In genomic region chr13:109211941-109212487, GRCm38 (mm10) we compare ENCODE assay signal across 8 mouse cellular contexts.
A peak's percentile ranks its signal among the peaks of the same experiment; 100 is the strongest.
DNase-seq lines count a peak whose midpoint lies in the region; ATAC-seq and TF ChIP-seq lines count a peak whose summit lies in the region.
"Had no signal": no experiment of that assay in that cellular context is flagged by ENCODE, and none has a peak within 500 bp of the region (broad histone marks: within the 10 kb centered on the region; RNA-seq: fewer than 3 reads in every experiment).

No protein-coding gene starts in this region.

- H3K9me3 ChIP-seq in ES-Bruce4 (replicated peaks; ENCODE audit: control insufficient read depth, insufficient read depth, low read length, poor library complexity, severe bottlenecking) = no peaks in the 10 kb centered on the region
- no peaks in the 10 kb centered on the region for H3K9me3 ChIP-seq in liver, embryonic 13.5 days (replicated peaks)

- TF ChIP-seq POLR2A in kidney, adult 2 months (IDR thresholded peaks at IDR 0.05; ENCODE audit: low read depth, low read length) = no peak
- TF ChIP-seq POLR2A in ES-Bruce4 (IDR thresholded peaks at IDR 0.05; ENCODE audit: insufficient read depth, low read length) = no peak

- H3K36me3 ChIP-seq in kidney, adult 2 months (ENCODE audit: control insufficient read depth, insufficient read depth, low read length) = no peaks in the 10 kb centered on the region
- H3K36me3 ChIP-seq in ES-Bruce4 (ENCODE audit: control insufficient read depth, insufficient read depth, low read length, poor library complexity, severe bottlenecking) = no peaks in the 10 kb centered on the region
- H3K36me3 ChIP-seq in liver, embryonic 13.5 days = no peaks in the 10 kb centered on the region

- H3K4me3 ChIP-seq in kidney, adult 2 months (ENCODE audit: insufficient read depth, low read depth, low read length) = peak overlapping the region; percentile 14; the same call in 1 of the 2 replicates
- 0 out of 2 replicates have a peak overlapping the region, but pooled peaks have one; percentile 4 for H3K4me3 ChIP-seq in ES-Bruce4 (ENCODE audit: low read depth, low read length)
- peak overlapping the region; percentile 37 for H3K4me3 ChIP-seq in brown adipose tissue, adult 24 weeks (ENCODE audit: insufficient read depth, low read depth, low read length)
- H3K4me3 ChIP-seq in liver, embryonic 13.5 days (replicated peaks) = peak overlapping the region; percentile 21

- no peak for DNase-seq in kidney, adult 2 months
- no peak for DNase-seq in kidney, postnatal 14 days
- no peak for DNase-seq in liver, embryonic 13.5 days
- no peak for DNase-seq in urinary bladder, postnatal 10 days (ENCODE audit: low spot score)
- no peak for DNase-seq in cerebellum, postnatal 4 days (ENCODE audit: low spot score in 2 of 2)
- DNase-seq: thymus, postnatal 25 days had no signal

- no peak for ATAC-seq in liver, embryonic 13.5 days (ENCODE audit: low read depth)

- H3K27me3 ChIP-seq in kidney, adult 2 months (replicated peaks; ENCODE audit: control insufficient read depth, insufficient read depth, low read length) = no peaks in the 10 kb centered on the region
- no peaks in the 10 kb centered on the region; the same call in 1 of the 2 replicates for H3K27me3 ChIP-seq in ES-Bruce4 (ENCODE audit: control insufficient read depth, insufficient read depth, low read length, poor library complexity, severe bottlenecking)
- peaks cover 6% of the 10 kb centered on the region for H3K27me3 ChIP-seq in liver, embryonic 13.5 days

- peak overlapping the region; percentile 50 for H3K4me2 ChIP-seq in liver, embryonic 13.5 days

- WGBS in kidney, adult 2 months = 41% methylated on average over 16 of the region's 16 CpGs
- 14% methylated on average over 16 of the region's 16 CpGs for WGBS in liver, embryonic 13.5 days (ENCODE audit: insufficient replicate concordance)

- no peak overlapping the region for H3K9ac ChIP-seq in ES-Bruce4 (ENCODE audit: low read depth, poor library complexity, severe bottlenecking)
- H3K9ac ChIP-seq in liver, embryonic 13.5 days = no peak overlapping the region

- no peak for TF ChIP-seq EP300 in ES-Bruce4 (IDR thresholded peaks at IDR 0.05; ENCODE audit: insufficient read depth, low read depth, low read length)

- no peak for TF ChIP-seq CTCF in kidney, adult 2 months (conservative IDR thresholded peaks at IDR 0.05; ENCODE audit: insufficient read depth, insufficient read length, low read depth, low read length)
- TF ChIP-seq CTCF in ES-Bruce4 (IDR thresholded peaks at IDR 0.05; ENCODE audit: low read depth, low read length) = no peak

- no peak overlapping the region for H3K27ac ChIP-seq in kidney, adult 2 months (ENCODE audit: insufficient read depth, low read depth, low read length)
- no peak overlapping the region for H3K27ac ChIP-seq in ES-Bruce4 (ENCODE audit: insufficient read depth, low read length)
- H3K27ac ChIP-seq in brown adipose tissue, adult 24 weeks (replicated peaks; ENCODE audit: low read depth, low read length) = no peak overlapping the region
- no peak overlapping the region for H3K27ac ChIP-seq in liver, embryonic 13.5 days

- no peaks in the 10 kb centered on the region; the same call in 1 of the 2 replicates for H3K4me1 ChIP-seq in kidney, adult 2 months (ENCODE audit: control insufficient read depth, insufficient read depth, low read length)
- peaks cover 2% of the 10 kb centered on the region for H3K4me1 ChIP-seq in ES-Bruce4 (ENCODE audit: control insufficient read depth, insufficient read depth, low read length)
- 0 out of 2 replicates have a peak, but pooled peaks cover 2% of the 10 kb centered on the region for H3K4me1 ChIP-seq in brown adipose tissue, adult 24 weeks (ENCODE audit: control insufficient read depth, insufficient read depth, insufficient read length, low read length)
- peaks cover 11% of the 10 kb centered on the region; the same call in 1 of the 2 replicates for H3K4me1 ChIP-seq in liver, embryonic 13.5 days (replicated peaks)
